Mouse (Mus musculus): ENCODE measurements around the gene Gm14548. TPM values are rescaled to one million over a fixed set of nuclear protein-coding genes. Genes with fewer than 3 reads are reported as not detected.
"Not testable (repeated sequence)": the region's sequence is repeated elsewhere in the genome, so short reads cannot be mapped to it uniquely, and the experiment has no call there.

Gene Gm14548
- 1.1 and 1.6 TPM in 2 replicates for polyA plus RNA-seq (2015; fragmentation: Nextera tagmentation; extraction: Ambion mirVana)

GRCm38 (mm10) chr7:3898036-3898590 is at the start of gene Gm14548:
TSS of gene Gm14548 (minus strand) at chr7:3898120.
- not testable (repeated sequence) for H3K36me3 ChIP-seq (replicated peaks); H3K4me1 ChIP-seq (replicated peaks); H3K9me3 ChIP-seq (replicated peaks); H3K27me3 ChIP-seq; H3K9ac ChIP-seq; H3K4me2 ChIP-seq; H3K4me3 ChIP-seq (replicated peaks); H3K27ac ChIP-seq (replicated peaks); ATAC-seq (ENCODE audit: insufficient read depth)
- WGBS (ENCODE audit: insufficient replicate concordance): 15% methylated on average over 3 of the region's 3 CpGs

DNA sequence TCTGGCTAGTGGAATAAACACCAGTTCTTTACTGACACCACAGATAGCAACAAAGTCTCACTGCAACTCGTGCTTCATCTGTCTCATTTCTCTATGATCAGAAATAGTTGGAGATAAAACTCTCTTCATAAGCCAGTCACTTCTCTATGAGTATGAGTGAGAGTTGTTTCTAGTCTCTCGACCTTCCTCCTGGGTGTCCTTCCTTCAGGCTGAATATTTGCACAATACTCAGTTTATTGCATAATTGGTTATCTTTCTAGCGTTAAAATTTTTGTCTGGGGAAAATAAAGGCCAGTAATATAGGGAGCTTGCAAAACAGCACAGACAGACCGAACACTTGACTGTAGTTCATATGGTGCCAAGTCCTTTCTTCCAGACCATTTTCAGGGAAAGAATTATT is 48.2 kb upstream of the Gm14548 start:
- Histone ChIP-seq H3K4me3 (replicated peaks) (no peak overlapping the region), H3K4me1 (replicated peaks) (no peaks in the 10 kb centered on the region), H3K9ac (no peak overlapping the region), H3K4me2 (no peak overlapping the region), H3K9me3 (replicated peaks) (no peaks in the 10 kb centered on the region), H3K36me3 (replicated peaks) (no peaks in the 10 kb centered on the region), H3K27me3 (no peaks in the 10 kb centered on the region), H3K27ac (replicated peaks) (no peak overlapping the region)
- ATAC-seq (ENCODE audit: insufficient read depth): no peak
- WGBS (ENCODE audit: insufficient replicate concordance): 39% methylated on average over 4 of the region's 4 CpGs

DNA sequence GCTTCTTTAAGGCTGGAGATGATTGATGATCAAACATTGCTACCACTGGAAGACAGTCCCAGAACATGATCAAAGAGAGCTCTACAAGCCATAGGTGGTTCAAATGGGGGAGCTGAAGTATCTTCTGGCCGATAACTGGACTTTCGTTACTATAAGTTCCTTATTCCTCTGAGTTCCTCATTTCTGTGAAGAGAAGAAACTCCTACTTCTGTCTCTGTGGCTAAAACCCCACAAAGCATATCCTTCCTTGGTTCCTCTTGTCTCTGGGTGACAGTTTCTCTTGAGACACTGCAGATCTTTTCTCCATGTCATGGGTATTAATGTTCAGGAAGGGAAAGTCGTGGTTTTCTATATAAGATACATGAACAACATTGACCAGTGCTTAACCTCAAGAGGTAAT is 43.0 kb upstream of the Gm14548 start:
- Histone ChIP-seq H3K4me1 (replicated peaks) (no peaks in the 10 kb centered on the region), H3K27ac (replicated peaks) (no peak overlapping the region), H3K4me2 (no peak overlapping the region), H3K36me3 (replicated peaks) (no peaks in the 10 kb centered on the region), H3K27me3 (no peaks in the 10 kb centered on the region), H3K4me3 (replicated peaks) (no peak overlapping the region), H3K9me3 (replicated peaks) (no peaks in the 10 kb centered on the region), H3K9ac (no peak overlapping the region)
- ATAC-seq (ENCODE audit: insufficient read depth): no peak
- WGBS (ENCODE audit: insufficient replicate concordance): 24% methylated on average over 3 of the region's 3 CpGs

DNA sequence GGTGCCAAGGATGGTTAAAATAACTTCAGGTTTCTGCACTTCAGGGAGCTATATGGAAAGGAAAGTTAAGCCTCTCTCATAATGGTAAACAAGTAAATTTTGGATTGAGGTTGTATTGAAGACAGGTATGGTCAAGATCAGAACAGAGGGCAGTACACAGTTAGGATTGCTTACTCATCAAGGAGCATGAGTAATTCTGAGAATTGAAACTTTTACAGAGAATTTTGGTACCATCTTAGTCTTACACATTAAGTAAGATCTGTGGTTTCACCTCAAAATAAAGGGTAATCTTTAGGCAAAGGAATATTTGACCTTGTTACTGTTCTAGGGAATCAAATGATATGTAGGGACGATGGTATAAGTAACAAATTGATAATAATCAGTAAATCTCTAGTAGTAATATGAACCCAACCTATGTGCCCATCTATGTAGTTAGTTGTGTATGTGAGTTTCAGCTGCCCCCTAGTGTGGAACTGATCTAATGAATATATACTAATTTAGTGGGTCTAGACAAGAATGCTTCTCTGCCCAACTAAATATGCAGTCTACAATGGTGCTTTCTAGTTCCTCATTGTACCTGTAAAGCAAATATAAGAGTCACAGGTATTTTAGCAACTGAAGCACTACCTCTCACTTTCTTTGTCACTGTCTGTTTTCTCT is 42.1 kb upstream of the Gm14548 start:
- Histone ChIP-seq H3K4me2 (no peak overlapping the region), H3K9me3 (replicated peaks) (no peaks in the 10 kb centered on the region), H3K4me3 (replicated peaks) (no peak overlapping the region), H3K27me3 (no peaks in the 10 kb centered on the region), H3K9ac (no peak overlapping the region), H3K27ac (replicated peaks) (no peak overlapping the region), H3K4me1 (replicated peaks) (no peaks in the 10 kb centered on the region), H3K36me3 (replicated peaks) (no peaks in the 10 kb centered on the region)
- WGBS (ENCODE audit: insufficient replicate concordance): 40% methylated on average over 1 of the region's 1 CpGs
- ATAC-seq (ENCODE audit: insufficient read depth): no peak

- H3K4me1 ChIP-seq (replicated peaks); H3K9ac ChIP-seq; H3K36me3 ChIP-seq (replicated peaks); H3K4me3 ChIP-seq (replicated peaks); H3K27ac ChIP-seq (replicated peaks); ATAC-seq (ENCODE audit: insufficient read depth); H3K27me3 ChIP-seq; H3K9me3 ChIP-seq (replicated peaks); H3K4me2 ChIP-seq: not testable (repeated sequence)
These were observed 37.6 kb upstream of the Gm14548 start for GRCm38 (mm10) chr7:3935473-3935872.

- H3K9me3 ChIP-seq (replicated peaks); H3K27ac ChIP-seq (replicated peaks); H3K4me2 ChIP-seq; H3K9ac ChIP-seq; H3K36me3 ChIP-seq (replicated peaks); H3K4me3 ChIP-seq (replicated peaks); H3K27me3 ChIP-seq; H3K4me1 ChIP-seq (replicated peaks); ATAC-seq (ENCODE audit: insufficient read depth): not testable (repeated sequence)
- WGBS (ENCODE audit: insufficient replicate concordance): 18% methylated on average over 2 of the region's 2 CpGs
These were observed 17.5 kb upstream of the Gm14548 start, which contains the start of gene Lilra6 for GRCm38 (mm10) chr7:3915387-3915786. TSS of gene Lilra6 (minus strand) at chr7:3915503.

DNA sequence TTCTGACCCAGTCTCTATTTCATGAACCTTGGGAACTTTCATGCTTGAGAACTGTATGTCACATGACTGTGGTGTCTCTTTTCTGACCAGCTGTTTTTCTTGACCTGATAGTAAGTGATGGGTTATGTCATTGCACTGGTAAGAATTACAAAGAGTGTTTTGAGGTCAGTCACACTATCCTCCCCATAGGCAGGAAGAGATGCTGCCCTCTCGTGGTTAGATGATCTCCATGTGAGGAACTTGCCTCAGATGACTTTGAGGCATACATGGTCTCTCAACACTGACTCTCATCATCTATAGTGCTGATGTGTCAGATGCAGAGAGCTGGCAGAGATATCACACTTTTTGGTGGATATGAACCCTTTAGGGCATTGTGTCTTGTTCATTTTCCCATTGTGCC is 5.8 kb upstream of the Gm14548 start:
- 0% methylated on average over 1 of the region's 1 CpGs for WGBS (ENCODE audit: insufficient replicate concordance)
- H3K27ac ChIP-seq (replicated peaks): no peak overlapping the region

DNA sequence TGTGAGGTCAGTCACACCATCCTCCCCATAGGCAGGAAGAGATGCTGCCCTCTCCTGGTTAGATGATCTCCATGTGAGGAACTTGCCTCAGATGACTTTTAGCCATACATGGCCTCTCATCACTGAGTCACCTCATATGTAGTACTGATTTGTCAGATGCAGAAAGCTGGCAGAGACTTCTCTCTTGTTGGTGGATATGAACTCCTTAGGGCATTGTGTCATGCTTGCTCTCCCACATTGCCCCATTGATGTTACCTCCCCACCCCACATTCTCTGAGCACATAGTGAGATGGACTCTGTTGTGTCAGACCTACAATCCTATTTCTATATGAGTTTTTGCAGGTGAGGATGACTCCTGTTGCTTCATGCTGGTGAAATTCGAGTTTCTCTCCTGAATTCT is 22.9 kb downstream of the Gm14548 start:
- not testable (repeated sequence) for ATAC-seq (ENCODE audit: insufficient read depth); H3K4me3 ChIP-seq (replicated peaks); H3K4me2 ChIP-seq; H3K27me3 ChIP-seq; H3K9ac ChIP-seq; H3K36me3 ChIP-seq (replicated peaks); H3K27ac ChIP-seq (replicated peaks); H3K9me3 ChIP-seq (replicated peaks); H3K4me1 ChIP-seq (replicated peaks)
- no CpG with 5 or more reads among the region's 1 CpGs for WGBS (ENCODE audit: insufficient replicate concordance)

More for the DNA sequence above, 5.8 kb upstream of the Gm14548 start:
- no peak for ATAC-seq (ENCODE audit: insufficient read depth)
- Histone ChIP-seq H3K4me3 (replicated peaks) (no peak overlapping the region), H3K27me3 (no peaks in the 10 kb centered on the region), H3K36me3 (replicated peaks) (no peaks in the 10 kb centered on the region), H3K9me3 (replicated peaks) (no peaks in the 10 kb centered on the region), H3K9ac (no peak overlapping the region), H3K4me2 (no peak overlapping the region), H3K4me1 (replicated peaks) (no peaks in the 10 kb centered on the region)

GRCm38 (mm10) chr7:3844951-3845350 is 53.0 kb downstream of the Gm14548 start, which contains the start of gene Pira2:
TSS of gene Pira2 (minus strand) at chr7:3845051.
- not testable (repeated sequence) for H3K4me1 ChIP-seq (replicated peaks); H3K9me3 ChIP-seq (replicated peaks); H3K4me2 ChIP-seq; ATAC-seq (ENCODE audit: insufficient read depth); H3K4me3 ChIP-seq (replicated peaks); H3K27ac ChIP-seq (replicated peaks); H3K36me3 ChIP-seq (replicated peaks); H3K9ac ChIP-seq; H3K27me3 ChIP-seq
- WGBS (ENCODE audit: insufficient replicate concordance): no CpG with 5 or more reads among the region's 2 CpGs

DNA sequence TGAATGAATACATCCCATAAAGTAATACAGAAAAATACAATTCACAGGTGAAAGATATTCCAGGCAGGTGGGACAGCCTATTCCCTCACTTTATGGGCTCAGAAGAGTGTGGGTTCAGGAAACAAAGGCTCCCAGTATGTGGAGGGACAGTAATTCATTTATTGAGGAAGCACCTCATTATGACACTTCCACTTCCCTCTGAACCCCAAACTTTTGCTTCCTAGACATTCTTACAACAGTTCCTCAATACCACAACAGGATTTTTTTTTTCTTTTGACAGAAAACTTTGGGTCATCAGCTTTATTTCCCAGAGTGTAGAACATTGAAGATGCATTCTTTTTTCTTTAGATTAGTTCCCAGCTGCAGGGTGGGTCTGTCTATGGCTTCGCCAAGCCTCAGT is 60.1 kb downstream of the Gm14548 start:
- H3K27ac ChIP-seq (replicated peaks); H3K9ac ChIP-seq; H3K36me3 ChIP-seq (replicated peaks); H3K9me3 ChIP-seq (replicated peaks); H3K4me3 ChIP-seq (replicated peaks); H3K4me2 ChIP-seq; H3K27me3 ChIP-seq; ATAC-seq (ENCODE audit: insufficient read depth); H3K4me1 ChIP-seq (replicated peaks): not testable (repeated sequence)
- no CpG with 5 or more reads among the region's 1 CpGs for WGBS (ENCODE audit: insufficient replicate concordance)
